Mouse (Mus musculus) large intestine, adult 2 months (tissue): ENCODE data around the gene Sptbn4. TPM values are rescaled to one million over a fixed set of nuclear protein-coding genes. Genes with fewer than 3 reads are reported as not detected.

Experiments
- DNase-seq: peaks from one replicate; pipeline ENCODE4 v3.0.0-alpha.2; 2012; ENCODE audit warnings: low read depth, low spot score
- WGBS: fragments of 180-500 bp; shearing (Covaris S2); methylation state at CpG from one replicate; pipeline ENCODE4 v1.1.7; 2018; 5-methylcytosine and 5-hydroxymethylcytosine counted together
- polyA plus RNA-seq: library from polyadenylated mRNA; depleted of rRNA; stranded (reverse); fragments of >200 nt; gene quantifications from 2 replicates; pipeline ENCODE4 v1.2.3, GENCODE M21; 2012

Sptbn4 gene
- polyA plus RNA-seq, 1 experiment, result 0.19 TPM

DNA sequence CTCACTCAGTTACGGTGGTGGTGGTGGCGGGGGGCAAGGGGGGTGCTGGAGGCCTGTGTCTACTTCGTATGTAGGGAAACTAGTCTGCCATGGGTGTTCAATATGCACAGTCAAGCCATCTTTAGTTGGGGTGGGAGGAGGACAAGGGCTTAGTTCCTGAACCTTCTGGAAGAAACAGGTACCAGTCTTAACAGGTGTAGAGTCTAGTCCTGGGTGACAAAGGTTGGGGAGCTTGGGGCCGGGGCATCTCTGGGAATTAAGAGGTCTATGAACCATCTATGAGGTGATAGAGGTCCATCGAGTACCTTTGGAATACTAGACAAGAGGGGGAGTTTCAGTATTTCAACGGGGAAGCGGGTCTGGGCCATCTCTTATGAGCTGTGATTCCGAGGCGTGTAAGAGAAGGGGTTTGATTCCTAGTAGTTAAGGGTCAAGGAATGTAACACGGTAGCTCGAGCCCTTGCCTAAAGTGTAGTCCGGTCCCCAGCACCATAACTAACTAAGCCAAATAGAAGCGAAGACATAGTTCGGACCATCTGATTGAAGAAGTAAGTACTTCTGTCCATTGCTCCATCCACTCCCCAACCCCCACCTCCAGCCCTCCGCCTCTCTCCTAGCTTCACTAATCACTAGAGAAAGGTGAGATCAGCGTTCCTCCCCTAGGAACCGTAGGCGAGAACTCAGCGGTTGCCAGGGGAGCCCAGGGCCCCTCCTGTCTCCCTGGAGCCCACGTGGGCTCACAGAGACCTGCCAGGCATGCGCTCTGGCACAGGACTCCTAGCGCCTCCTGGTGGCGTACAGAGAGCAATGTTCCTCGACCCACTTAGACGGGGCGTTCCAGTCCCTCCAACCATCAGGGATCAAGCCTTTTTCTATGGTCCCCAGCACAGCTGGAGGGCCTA is 50.2 kb downstream of the Sptbn4 start:
- DNase-seq, result no peak

DNA sequence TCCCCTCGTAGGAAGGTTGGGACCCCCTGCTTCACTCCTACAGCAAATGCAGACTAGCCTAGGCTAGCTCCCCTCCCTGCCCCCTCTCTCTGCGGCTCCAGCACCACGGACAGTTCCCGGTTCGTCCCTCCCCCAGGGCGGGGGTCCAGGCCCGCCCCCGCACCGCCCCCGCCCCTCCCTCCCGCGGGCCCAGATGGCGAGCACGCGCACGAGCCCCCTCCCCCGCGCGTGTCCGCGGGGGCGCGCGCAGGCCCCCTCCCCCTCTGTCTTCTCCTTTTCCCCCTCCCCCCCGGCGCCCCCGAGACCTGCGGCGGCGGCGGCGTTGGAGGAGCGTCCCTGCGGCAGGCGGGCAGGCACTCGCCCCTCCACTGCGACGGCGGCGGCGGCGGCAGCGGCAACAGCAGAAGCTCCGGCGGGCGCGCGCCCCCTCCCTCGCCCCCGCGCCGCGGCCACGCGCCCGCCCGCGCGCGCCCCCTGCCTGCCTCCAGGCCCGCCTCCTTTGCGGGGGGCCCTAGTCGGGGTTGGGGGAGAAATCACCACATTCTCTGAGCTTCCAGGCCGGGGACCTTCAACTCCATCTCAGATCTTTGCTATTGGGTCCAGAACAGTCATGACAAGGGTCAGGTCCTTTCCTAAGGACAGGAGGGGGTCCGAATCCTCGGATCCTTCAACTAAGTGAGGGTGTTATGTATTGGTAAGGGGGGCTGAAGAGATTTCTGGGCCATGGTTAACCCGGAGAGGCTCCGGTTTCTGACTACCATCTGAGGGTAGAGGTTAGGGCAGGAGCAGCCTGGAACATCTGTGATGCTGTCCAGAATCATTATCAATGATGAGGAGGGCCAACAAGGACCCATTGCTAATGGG is 51.1 kb downstream of the Sptbn4 start:
- DNase-seq, result no peak
- WGBS, result 4% methylated on average over 46 of the region's 68 CpGs

More for the DNA sequence above, 50.2 kb downstream of the Sptbn4 start:
- WGBS, result 18% methylated on average over 26 of the region's 26 CpGs

DNA sequence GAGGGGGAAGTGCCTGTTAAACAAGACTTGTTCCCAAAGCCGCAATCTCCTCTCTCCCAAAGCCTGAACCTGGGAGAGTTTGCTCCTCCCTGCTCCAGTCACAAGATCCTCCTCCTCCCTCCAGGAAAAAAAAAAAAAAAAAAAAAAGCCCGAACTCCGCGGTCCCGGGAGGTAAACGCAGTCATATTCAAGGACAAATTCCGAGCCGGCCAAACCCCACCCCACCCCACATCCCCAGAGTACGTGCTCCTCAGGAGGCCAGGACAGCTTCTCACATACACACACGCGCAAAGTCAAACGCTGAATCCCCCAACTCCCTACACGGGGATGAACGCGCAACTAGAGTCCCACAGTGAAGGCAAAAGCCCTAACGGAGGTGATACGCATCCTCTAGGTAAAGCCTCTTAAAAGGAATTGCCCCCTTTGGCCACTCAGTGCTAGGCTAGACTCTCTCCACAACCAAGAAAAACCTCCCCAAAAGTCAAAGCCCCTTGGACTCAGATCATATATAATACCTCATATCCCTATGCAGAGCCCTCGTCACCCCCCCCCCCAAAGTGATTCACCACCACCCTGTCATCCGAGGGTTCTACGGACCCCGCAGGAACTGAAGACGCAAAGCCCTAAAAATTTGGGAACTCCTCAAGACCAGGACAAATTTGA is 51.8 kb downstream of the Sptbn4 start:
- DNase-seq, result no peak
- 3% methylated on average over 22 of the region's 22 CpGs for WGBS

DNA sequence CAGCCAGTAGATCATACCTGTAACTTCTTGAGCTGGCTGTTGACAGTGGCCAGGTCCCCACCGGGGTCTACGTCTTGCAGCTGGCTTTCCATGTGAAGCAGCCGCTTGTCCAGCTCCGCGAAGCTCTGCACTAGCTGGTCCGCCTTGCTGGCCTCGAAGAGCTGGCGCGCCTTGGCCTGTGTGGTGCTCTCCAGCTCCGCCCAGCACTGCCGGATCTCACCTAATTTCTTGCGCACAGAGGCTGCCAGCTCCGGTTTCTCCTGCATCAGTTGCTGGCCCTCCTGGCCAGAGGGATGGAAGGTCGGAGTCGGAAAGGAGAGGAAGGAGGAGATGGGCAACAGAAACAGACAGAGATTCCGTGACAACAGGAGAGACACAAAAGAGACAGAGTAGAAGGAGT is 56.1 kb downstream of the Sptbn4 start:
- no peak for DNase-seq
- WGBS, result 34% methylated on average over 16 of the region's 16 CpGs

DNA sequence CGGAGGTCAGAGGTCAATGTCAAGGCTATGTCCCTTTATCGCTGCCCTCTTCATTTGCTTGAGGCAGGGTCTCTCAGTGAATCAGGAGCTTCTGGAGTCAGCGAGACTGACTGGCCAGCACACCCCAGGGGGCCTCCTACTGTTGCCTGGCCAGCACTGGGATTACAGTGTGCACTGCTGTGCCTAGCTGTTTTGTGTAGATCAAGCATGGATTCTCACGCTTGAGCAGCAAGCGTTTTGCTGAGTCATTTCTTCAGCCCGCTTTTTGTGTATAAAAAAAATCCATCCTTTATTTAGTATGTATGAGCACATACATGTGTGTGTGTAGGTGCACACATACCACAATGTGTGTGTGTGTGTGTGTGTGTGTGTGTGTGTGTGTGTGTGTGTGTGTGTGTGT is 58.3 kb downstream of the Sptbn4 start:
- WGBS, result 59% methylated on average over 6 of the region's 6 CpGs
- DNase-seq, result no peak

DNA sequence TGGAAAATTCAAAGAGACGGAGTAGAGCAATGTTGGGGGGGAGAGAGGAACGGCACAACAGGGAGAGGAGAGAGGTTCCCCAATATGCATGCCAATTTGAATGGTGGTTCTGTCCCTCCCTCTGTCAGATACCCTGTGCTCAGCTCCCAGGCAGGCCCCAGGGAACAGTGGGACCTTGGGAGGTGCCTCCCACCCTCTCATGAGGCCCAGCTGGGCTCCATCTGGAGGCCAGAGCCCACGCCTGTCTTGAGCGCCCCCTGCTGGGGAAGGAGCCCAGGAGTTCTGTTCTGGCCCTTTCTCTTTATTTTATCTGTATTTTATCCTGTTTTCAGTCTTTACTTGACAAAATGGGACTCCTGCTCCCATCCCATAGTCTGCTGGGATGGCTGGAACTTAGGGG is 62.8 kb downstream of the Sptbn4 start:
- WGBS, result 36% methylated on average over 4 of the region's 4 CpGs
- no peak for DNase-seq

DNA sequence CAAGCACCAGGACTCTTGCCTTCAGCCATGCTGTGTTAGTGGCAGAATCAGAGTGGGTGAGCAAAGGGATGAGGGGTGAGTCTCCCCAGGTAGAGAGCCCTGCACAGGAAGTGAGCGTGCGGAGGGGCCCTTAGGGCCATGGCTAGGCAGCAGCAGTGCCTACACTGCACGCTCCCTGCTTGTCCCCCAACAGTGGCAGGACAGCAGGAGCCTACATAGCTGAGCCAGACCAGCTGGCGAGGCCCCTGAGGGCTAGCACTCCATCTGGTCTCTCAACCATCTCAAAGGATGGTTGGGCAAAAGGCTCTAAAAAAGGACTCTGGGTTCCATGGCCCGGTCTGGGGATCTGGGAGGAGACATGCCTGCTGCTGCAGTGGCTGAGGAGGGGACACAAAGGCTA is 63.4 kb downstream of the Sptbn4 start:
- WGBS, result 82% methylated on average over 5 of the region's 5 CpGs
- no peak for DNase-seq

DNA sequence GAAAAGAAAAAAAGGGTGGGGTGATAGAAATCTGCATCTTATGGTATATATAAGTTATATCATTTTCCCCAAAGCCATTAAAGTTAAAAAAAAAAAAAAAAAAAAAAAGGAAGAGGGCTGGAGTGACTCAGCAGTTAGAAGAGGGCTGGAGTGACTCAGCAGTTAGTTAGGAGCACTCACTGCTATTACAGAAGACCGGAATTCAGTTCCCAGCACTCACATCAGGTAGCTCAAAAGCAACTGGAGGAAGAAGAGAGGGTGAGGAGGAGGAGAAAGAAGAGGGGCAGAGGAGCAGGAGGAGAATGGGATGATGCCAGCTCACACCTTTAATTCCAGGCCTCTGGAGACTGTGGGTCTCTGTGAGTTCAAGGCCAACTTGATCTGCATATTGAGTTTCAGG is 64.3 kb downstream of the Sptbn4 start:
- WGBS, result 76% methylated on average over 1 of the region's 1 CpGs

DNA sequence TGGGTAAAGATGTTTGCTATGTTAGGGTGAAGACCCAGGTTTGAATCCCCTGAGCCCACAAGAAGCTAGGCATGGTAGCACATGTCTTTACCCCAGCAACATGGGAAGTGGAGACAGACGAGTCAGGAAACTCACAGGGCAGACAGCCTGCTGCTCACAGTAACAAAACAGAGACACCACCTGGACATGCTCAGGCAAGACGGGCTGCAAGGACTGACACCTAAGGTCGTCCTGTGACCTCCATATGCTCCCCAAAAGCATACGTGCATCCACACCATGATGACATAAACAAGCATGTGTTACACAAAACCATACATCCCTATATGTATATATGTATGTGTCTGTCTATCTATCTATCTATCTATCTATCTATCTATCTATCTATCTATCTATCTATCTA is 65.9 kb downstream of the Sptbn4 start:
- 37% methylated on average over 4 of the region's 4 CpGs for WGBS
- no peak for DNase-seq

More for the DNA sequence above, 64.3 kb downstream of the Sptbn4 start:
- no peak for DNase-seq

DNA sequence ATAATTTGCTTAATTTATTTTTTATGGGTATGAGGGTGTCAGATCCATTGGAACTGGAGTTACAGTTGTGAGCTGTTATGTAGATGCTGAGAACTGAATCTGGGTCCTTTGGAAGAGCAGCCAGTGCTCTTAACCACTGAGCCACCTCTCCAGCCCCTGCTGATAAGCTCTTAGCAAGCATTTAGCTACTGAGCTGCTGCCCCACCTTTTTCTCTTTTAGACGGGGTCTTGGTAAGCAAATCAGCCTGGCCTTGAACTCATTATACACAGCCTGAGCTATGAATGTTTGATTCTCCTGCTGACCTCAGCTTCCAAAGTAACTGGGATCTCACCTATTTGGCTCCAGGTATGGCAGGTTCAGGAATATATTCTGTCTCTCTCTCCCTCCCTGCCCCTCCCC is 66.5 kb downstream of the Sptbn4 start:
- WGBS, result 10% methylated on average over 1 of the region's 1 CpGs

DNA sequence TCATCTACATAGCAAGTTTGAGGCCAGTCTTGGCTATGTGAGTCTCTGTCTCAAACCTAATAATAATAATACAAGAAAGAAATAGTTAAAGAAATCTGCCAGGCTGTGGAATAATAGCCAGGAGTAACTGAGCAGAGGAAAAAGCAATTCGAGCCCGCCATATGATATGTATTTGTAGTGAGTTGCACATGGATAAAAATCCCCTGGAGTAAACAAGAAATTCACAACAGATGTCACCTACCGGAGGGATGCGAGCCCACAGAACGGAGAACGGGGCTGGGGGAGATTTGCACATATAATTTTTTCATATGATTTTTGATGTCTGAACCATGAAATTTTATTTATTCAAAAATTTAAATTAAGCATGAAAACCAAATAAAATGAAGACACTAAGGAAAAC is 67.7 kb downstream of the Sptbn4 start:
- 87% methylated on average over 6 of the region's 6 CpGs for WGBS
- DNase-seq, result no peak

More for the DNA sequence above, 66.5 kb downstream of the Sptbn4 start:
- DNase-seq, result no peak

DNA sequence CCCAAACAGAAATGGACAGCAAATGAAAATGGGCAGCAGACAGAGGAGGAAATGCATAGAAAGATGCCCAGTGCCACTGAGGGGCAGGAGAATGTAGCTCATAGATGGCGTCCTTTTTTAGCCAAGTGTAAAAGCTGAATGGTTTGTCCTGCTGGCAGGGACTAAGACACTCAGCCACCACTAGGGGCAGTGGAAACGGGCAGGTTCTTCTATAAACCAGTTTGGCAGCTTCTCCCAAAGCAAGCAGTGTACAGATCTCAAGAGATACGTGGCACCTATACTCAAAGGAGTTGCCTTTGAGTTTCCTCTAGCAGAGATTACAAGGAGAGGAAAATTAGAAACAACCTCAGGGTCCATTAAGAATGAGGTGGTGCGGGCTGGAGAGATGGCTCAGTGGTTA is 69.1 kb downstream of the Sptbn4 start:
- 13% methylated on average over 4 of the region's 4 CpGs for WGBS
- DNase-seq, result no peak

DNA sequence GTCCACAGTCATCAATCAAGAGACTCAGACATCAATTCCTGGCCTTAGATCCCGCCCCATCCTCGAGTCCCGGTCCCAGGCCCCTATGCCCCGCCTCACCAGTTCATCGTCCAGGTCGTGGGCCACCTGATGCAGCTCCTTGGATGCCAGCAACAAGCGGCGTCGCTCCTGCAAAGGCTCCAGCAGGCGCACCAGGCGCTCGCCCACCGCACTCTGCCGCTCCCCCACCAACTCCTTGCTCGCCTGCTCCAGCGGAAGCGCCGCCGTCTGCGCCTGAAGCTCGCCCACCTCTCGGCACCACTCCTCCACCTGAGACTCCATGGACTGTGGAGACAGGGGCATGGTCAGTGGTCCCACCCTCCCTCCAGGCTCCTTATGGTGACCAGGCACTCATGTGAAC is 72.2 kb downstream of the Sptbn4 start:
- DNase-seq, result no peak
- 3% methylated on average over 22 of the region's 22 CpGs for WGBS

DNA sequence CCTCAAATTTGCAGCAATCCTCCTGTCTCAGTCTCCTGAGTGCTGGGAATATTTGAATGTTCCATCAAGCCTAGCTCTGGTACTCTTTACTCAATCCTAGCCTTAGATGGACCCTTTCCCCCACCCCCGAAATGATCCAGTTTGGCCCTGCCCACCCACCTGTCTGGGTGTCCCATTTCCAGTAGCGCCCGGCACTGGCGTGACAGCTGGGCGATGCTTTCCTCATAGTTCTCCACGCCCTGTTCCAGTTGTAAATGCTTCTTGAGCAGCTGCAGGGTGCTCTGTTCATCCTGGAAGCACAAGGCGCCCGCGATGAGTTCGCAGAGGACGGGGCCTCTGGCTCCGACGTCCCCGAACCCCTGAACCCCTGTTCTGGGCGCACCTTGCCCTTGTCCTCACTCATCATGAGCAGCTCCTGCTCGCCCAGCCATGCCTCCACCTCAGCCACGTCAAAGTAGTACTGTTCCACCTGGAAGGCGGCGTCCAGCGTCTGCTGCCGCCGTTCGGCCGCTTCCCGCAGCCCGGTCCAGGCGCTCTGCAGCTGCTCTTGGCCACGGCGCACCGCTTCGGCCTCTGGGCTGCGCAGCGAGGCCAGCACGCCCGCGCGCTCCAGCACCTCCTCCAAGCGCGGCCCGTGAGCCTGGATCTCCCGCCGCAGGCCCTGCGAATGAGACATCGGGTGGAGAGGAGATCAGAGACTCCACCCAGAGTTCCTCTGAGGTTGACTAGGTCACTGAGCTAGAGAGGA is 75.6 kb downstream of the Sptbn4 start:
- 3% methylated on average over 44 of the region's 44 CpGs for WGBS
- no peak for DNase-seq

DNA sequence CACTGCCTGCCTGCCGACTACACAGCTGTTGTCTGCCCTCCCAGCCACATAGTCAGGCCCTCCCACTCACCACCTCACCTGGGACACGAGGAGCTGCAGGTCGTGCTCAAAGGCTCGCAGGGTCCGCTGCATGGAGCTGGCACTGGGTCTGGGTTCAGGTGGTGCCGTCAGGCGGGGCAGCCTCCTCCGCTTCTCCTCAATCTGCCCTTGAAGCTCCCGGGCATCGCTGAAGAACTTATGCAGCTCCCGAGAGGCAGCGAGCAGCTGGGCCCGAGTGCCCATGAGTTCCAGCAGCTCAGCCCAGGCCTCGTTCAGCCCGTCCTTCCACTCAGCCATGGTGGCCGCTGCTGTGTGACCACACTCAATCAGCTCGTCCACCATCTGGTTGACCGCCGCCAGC is 78.4 kb downstream of the Sptbn4 start:
- WGBS, result 87% methylated on average over 19 of the region's 19 CpGs
- no peak for DNase-seq

DNA sequence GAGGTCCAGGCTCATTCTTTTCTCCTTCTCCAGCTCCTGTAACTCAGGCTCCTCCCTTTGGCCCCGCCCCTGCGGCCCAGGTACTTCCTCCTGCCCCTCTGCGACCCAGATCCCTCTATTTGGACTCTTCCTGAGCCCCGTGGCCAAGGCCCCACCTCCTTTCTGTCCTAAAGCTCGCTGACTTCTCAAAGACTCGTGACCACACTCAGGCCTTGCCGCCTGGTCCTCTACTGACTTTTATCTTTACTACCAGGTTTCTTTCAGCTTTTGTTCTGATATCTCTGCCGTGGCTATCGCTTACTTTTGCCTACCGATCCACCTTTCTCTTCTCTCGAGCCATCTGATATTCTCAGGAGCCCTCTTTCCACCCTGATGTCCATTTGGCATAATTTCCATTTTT is 79.5 kb downstream of the Sptbn4 start:
- WGBS, result 22% methylated on average over 11 of the region's 11 CpGs

DNA sequence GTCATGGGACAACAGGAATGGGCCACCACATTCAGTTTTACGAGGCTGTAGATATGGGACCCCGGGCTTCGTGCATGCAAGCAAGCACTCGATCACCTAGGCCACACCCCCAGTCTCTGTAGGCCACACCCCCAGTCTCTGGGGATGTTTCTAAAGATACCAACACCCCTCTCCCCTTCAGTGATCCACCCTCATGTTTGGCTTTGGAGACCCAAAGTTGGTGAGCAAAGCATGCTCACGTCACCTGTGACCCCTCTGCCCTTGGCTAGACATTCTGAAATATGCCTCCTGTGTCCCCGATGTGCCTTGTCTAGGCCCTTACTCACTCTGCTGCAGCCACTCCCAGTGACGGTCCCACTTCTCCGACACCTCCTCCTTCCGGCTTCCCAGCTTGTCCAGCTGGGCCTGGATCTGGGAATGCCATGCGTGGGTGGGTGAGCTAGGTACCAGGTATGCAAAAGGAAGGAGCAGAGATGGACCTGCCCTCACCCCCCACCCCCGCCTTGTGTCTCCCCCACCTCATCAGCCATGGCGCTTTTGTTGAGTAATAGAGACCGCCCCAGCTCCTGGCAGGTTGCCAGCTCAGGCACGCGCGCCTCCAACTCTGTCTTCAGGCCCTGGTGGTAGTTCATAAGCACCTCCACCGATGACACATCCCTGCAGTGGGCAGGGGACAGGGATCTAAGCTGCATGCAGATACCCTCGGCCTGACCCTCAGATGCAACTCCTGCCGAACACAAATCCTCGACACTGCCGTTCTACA is 81.2 kb downstream of the Sptbn4 start:
- 36% methylated on average over 21 of the region's 21 CpGs for WGBS

More for the DNA sequence above, 79.5 kb downstream of the Sptbn4 start:
- no peak for DNase-seq

DNA sequence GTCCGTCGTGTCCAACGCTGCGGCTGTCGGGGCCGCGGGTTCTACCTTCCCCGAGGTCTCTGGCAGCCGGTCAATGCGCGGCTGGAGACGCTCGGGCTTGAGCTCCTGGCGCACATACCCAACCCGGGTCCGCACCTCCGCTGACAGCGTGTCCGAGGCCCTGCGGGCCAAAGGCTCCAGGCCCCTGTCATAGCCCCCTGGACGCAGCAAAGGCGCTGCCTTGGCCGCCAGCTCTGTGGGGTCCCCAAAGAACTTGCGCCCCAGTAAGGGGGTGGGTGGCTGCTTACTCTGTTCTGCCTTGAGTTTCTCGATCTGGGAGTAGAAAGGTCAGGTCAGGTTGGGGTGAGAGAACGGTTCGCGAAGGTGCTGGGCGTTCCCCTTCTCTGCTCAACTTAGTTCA is 83.1 kb downstream of the Sptbn4 start:
- WGBS, result 8% methylated on average over 29 of the region's 29 CpGs
- DNase-seq, result no peak

More for the DNA sequence above, 81.2 kb downstream of the Sptbn4 start:
- no peak for DNase-seq
